Mouse (Mus musculus): Measurements from ENCODE around the gene Isl2. TPM values are rescaled to one million over a fixed set of nuclear protein-coding genes. Genes with fewer than 3 reads are reported as not detected.
A peak's percentile ranks its signal among the peaks of the same experiment; 100 is the strongest.

Isl2 gene
- polyA plus RNA-seq, 1 experiment from 2014 or later: 2.1 TPM

DNA sequence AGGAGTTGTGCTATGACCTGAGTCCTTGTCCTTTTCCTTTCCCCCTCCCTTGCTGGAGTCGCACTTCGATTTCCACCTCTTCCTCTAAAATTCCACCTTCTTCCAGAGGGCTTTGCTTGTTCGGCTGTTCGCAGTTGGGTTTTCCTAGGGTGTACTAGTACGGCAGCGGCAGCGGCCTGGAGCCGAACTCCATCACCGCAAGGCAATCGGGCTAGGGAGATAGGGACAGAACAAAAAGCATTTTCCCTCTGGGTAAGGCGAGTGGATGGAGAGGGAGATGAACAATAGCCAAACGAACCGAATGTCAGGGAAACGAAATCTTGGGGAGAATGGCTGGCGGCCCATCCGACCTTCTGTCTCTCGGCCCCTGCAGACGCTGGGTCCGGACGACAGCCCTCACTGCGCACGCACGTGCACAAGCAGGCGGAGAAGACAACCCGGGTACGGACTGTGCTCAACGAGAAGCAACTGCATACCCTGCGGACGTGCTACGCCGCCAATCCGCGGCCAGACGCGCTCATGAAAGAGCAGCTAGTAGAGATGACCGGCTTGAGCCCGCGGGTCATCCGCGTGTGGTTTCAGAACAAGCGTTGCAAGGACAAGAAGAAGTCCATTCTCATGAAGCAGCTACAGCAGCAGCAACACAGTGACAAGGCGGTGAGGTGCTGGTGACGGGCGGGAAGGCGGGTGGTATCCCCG, 5.4 kb downstream of the Isl2 start:
- H3K36me3 ChIP-seq (ENCODE audit: control insufficient read depth, insufficient read depth, low read length): no peaks in the 10 kb centered on the region
- whole genome bisulfite sequencing (ENCODE audit: insufficient replicate concordance): under 1% methylated on average over 46 of the region's 46 CpGs
- peak overlapping the region; percentile 40 for H3K4me3 ChIP-seq (ENCODE audit: low read depth, low read length)
- H3K9ac ChIP-seq (ENCODE audit: low read depth, low read length): 0 out of 2 replicates have a peak overlapping the region, but pooled peaks have one; percentile 43
- ATAC-seq (replicated peaks; ENCODE audit: insufficient number of reproducible peaks, low FRiP score, low TSS enrichment): no peak
- peak overlapping the region; percentile 59 for H3K4me2 ChIP-seq
- H3K27me3 ChIP-seq (ENCODE audit: control insufficient read depth, insufficient read depth, low read length): peaks cover 90% of the 10 kb centered on the region
- H3K4me1 ChIP-seq (ENCODE audit: control insufficient read depth, insufficient read depth, low read length): peaks cover 29% of the 10 kb centered on the region
- no peaks in the 10 kb centered on the region for H3K9me3 ChIP-seq (replicated peaks; ENCODE audit: control insufficient read depth, low read length)
- no peak overlapping the region for H3K27ac ChIP-seq (ENCODE audit: low read depth, low read length)

DNA sequence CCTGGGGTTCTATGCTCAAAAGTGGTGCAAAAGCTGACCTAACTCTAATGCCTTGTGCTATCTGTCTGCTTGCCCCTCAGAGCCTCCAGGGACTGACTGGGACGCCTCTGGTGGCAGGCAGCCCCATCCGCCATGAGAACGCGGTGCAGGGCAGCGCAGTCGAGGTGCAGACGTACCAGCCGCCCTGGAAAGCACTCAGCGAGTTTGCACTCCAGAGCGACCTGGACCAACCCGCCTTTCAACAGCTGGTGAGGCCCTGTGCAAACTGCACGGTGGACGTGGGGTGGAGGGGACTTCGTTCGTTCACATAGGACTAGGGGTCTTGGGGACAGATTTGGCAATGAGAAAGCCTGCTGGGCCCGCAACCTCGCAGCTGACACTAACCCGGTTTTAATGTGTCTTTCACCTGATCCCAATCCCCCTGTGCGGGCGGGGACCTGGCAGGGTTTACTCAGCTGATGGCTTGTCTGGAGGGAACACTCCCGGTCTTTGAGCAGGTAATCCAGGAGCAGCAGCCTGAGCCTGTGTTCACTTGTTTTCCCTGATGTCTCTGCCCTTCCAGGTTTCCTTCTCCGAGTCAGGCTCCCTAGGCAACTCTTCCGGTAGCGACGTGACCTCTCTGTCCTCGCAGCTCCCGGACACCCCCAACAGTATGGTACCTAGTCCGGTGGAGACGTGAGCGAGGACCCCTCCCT, 6.5 kb downstream of the Isl2 start:
- Histone ChIP-seq H3K9me3 (replicated peaks; ENCODE audit: control insufficient read depth, low read length) (no peaks in the 10 kb centered on the region), H3K36me3 (ENCODE audit: control insufficient read depth, insufficient read depth, low read length) (no peaks in the 10 kb centered on the region), H3K4me2 (peak overlapping the region; percentile 59), H3K27ac (ENCODE audit: low read depth, low read length) (no peak overlapping the region), H3K27me3 (ENCODE audit: control insufficient read depth, insufficient read depth, low read length) (peaks cover 90% of the 10 kb centered on the region), H3K4me1 (ENCODE audit: control insufficient read depth, insufficient read depth, low read length) (peaks cover 28% of the 10 kb centered on the region), H3K9ac (ENCODE audit: low read depth, low read length) (no peak overlapping the region), H3K4me3 (ENCODE audit: low read depth, low read length) (peak overlapping the region; percentile 40)
- ATAC-seq (replicated peaks; ENCODE audit: insufficient number of reproducible peaks, low FRiP score, low TSS enrichment): no peak
- WGBS (ENCODE audit: insufficient replicate concordance): 2% methylated on average over 30 of the region's 30 CpGs

DNA sequence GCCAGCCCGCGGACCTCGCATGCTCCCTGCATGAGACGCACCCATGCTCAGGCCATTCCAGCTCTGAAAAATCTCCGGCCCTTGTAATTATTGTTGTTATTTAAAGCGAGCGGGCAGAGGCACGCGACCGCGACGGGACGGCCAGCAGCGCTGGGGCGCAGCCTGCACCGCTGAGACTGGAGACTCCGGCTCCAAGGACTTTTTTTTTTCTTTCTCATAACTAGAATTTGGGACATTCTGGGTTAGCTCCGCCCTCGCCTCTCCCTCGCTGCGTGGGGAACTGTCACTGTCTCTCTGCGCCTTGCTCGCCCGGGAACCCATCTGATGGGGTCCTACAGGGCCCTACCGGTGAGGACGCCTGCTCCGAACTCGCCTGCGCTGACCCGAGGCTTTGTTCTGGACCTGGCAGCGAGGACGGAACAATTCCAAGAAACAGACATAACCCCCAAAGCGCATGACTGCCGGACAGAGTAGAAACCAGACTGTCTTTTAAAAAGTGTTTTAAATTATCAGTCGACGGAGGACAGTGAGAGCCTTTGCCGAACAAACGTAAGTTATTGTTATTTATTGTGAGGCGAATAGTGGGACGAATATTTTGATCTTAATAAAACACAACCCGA, 7.2 kb downstream of the Isl2 start:
- Histone ChIP-seq H3K27me3 (ENCODE audit: control insufficient read depth, insufficient read depth, low read length) (peaks cover 86% of the 10 kb centered on the region), H3K4me2 (peak overlapping the region; percentile 59), H3K9ac (ENCODE audit: low read depth, low read length) (no peak overlapping the region), H3K27ac (ENCODE audit: low read depth, low read length) (no peak overlapping the region), H3K36me3 (ENCODE audit: control insufficient read depth, insufficient read depth, low read length) (no peaks in the 10 kb centered on the region), H3K9me3 (replicated peaks; ENCODE audit: control insufficient read depth, low read length) (no peaks in the 10 kb centered on the region), H3K4me1 (ENCODE audit: control insufficient read depth, insufficient read depth, low read length) (peaks cover 28% of the 10 kb centered on the region), H3K4me3 (ENCODE audit: low read depth, low read length) (peak overlapping the region; percentile 40)
- no peak for ATAC-seq (replicated peaks; ENCODE audit: insufficient number of reproducible peaks, low FRiP score, low TSS enrichment)
- 7% methylated on average over 41 of the region's 41 CpGs for WGBS (ENCODE audit: insufficient replicate concordance)

DNA sequence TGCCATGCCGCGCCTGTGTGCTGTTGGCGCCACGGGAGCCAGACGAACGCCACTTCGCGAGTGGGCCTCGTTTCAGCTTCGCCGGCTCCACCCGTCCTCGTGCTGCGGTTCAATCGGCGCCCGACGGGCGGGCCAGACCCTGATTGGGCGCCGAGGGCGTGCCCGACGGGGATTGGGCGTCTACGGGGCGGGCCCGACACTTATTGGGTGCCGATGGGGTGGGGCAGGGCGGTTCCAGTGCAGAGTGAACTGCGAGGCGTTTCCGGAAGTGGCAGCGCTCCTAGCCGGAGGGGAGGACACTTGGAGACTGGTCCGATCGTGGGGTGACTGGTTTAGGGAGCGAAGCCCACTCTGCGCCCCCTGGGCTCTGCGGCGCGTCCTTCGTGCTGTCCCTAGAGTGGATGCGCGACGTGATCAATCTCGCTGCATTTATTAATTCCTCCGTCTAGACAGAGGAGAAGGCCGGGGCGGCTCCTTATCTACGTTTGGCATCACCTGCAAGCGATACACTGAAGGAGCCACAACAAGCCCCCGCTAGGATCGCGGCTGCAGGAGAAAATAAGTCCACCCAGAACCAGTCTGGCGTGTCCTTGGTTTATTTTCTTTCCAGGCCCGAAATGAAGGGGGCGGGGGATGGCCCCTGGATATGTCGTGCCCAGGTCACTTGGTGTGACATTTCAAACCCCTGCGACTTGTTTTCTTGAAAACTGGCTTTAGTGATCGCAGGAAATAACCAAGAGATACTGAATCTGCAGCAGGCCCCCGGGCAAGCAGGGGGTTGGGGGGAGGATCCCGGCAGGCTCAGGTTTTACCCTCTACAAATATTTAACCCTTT, 7.9 kb downstream of the Isl2 start:
- Histone ChIP-seq H3K4me2 (peak overlapping the region; percentile 57), H3K4me1 (ENCODE audit: control insufficient read depth, insufficient read depth, low read length) (peaks cover 28% of the 10 kb centered on the region), H3K9ac (ENCODE audit: low read depth, low read length) (no peak overlapping the region), H3K36me3 (ENCODE audit: control insufficient read depth, insufficient read depth, low read length) (no peaks in the 10 kb centered on the region), H3K4me3 (ENCODE audit: low read depth, low read length) (peak overlapping the region; percentile 40), H3K27ac (ENCODE audit: low read depth, low read length) (no peak overlapping the region), H3K9me3 (replicated peaks; ENCODE audit: control insufficient read depth, low read length) (no peaks in the 10 kb centered on the region), H3K27me3 (ENCODE audit: control insufficient read depth, insufficient read depth, low read length) (peaks cover 81% of the 10 kb centered on the region)
- 2% methylated on average over 63 of the region's 63 CpGs for WGBS (ENCODE audit: insufficient replicate concordance)
- peak; percentile 19; the same call in 1 of the 2 replicates for ATAC-seq (replicated peaks; ENCODE audit: insufficient number of reproducible peaks, low FRiP score, low TSS enrichment)

DNA sequence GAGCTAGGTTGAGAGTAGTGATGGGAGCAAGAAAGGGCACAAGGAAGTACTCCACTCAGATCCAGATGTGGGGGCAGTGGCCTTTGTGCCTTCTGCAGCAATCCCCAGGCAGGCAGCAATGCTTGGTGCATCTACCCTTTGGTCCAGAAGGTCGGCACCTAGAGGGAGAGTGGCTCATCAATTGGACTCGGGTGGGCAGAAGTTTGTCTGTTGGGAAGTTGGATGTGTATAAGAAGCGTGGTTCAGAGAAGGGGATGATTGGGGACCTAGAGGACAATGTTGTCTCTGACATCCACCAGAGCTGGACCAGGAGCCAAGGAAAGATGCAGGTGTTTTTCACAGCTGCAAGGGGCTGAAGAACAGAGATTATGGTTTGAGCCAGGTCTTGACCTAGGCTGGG, 10.4 kb downstream of the Isl2 start:
- Histone ChIP-seq H3K4me2 (peak overlapping the region; percentile 54; the same call in 1 of the 2 replicates), H3K36me3 (ENCODE audit: control insufficient read depth, insufficient read depth, low read length) (no peaks in the 10 kb centered on the region), H3K9ac (ENCODE audit: low read depth, low read length) (no peak overlapping the region), H3K4me3 (ENCODE audit: low read depth, low read length) (no peak overlapping the region), H3K27ac (ENCODE audit: low read depth, low read length) (no peak overlapping the region), H3K27me3 (ENCODE audit: control insufficient read depth, insufficient read depth, low read length) (peaks cover 57% of the 10 kb centered on the region), H3K9me3 (replicated peaks; ENCODE audit: control insufficient read depth, low read length) (no peaks in the 10 kb centered on the region), H3K4me1 (ENCODE audit: control insufficient read depth, insufficient read depth, low read length) (peaks cover 19% of the 10 kb centered on the region)
- no peak for ATAC-seq (replicated peaks; ENCODE audit: insufficient number of reproducible peaks, low FRiP score, low TSS enrichment)
- WGBS (ENCODE audit: insufficient replicate concordance): 13% methylated on average over 3 of the region's 3 CpGs

DNA sequence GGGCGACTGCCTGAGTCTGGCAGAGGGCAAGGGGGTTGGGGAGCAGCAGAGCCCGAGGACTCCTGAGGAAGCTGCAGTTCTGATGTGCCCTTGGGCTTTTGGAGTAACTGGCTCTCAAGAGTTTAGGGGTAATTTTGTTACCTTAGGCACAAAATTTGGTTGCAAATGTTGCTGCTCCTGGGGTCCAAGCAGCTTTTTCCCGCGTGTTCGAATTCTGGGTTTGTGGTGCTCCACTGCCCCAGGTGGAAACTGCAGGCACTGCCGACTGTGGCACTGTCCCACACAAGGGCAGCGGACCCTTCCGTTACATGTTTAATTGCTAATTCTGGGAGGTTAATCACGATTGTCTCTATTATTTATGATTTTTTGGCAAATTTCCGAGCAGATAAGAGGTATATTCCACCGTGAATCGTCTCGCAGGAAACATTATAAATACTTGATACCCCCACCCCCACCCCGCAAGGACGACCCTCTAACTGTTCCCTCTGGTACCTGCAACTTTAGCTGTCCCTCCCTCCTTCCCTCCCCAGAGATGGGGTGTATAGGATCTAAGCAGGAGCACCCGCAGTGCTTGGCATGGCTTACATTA, 10.9 kb downstream of the Isl2 start:
- Histone ChIP-seq H3K9me3 (replicated peaks; ENCODE audit: control insufficient read depth, low read length) (no peaks in the 10 kb centered on the region), H3K4me3 (ENCODE audit: low read depth, low read length) (peak overlapping the region; percentile 21), H3K27me3 (ENCODE audit: control insufficient read depth, insufficient read depth, low read length) (peaks cover 52% of the 10 kb centered on the region), H3K9ac (ENCODE audit: low read depth, low read length) (no peak overlapping the region), H3K4me2 (peak overlapping the region; percentile 54), H3K4me1 (ENCODE audit: control insufficient read depth, insufficient read depth, low read length) (peaks cover 14% of the 10 kb centered on the region), H3K36me3 (ENCODE audit: control insufficient read depth, insufficient read depth, low read length) (no peaks in the 10 kb centered on the region), H3K27ac (ENCODE audit: low read depth, low read length) (no peak overlapping the region)
- WGBS (ENCODE audit: insufficient replicate concordance): 8% methylated on average over 16 of the region's 16 CpGs
- no peak for ATAC-seq (replicated peaks; ENCODE audit: insufficient number of reproducible peaks, low FRiP score, low TSS enrichment)

DNA sequence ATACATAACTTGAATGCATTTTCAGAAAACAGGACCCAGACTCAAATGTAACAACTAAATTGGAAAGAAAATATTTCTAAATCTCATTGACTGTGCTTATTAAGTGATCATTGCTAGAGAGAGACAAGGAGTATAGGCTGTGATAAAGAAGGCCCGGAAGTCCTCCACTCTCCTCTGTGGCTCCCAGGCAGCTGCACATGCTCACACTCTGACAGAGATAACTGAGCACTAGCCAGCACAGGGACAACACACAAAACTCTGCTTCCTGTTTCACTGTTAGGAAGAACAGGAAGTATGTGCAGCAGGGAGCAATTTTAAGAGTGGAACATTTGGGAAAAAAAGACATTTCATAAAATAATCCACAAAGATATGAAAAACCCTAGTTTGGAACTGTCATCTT, 16.5 kb downstream of the Isl2 start:
- no peak overlapping the region for H3K9ac ChIP-seq (ENCODE audit: low read depth, low read length)
- peaks cover 3% of the 10 kb centered on the region; the same call in 1 of the 2 replicates for H3K4me1 ChIP-seq (ENCODE audit: control insufficient read depth, insufficient read depth, low read length)
- no peak overlapping the region for H3K27ac ChIP-seq (ENCODE audit: low read depth, low read length)
- H3K4me3 ChIP-seq (ENCODE audit: low read depth, low read length): no peak overlapping the region
- ATAC-seq (replicated peaks; ENCODE audit: insufficient number of reproducible peaks, low FRiP score, low TSS enrichment): no peak
- no peak overlapping the region for H3K4me2 ChIP-seq
- 8% methylated on average over 1 of the region's 1 CpGs for WGBS (ENCODE audit: insufficient replicate concordance)
- no peaks in the 10 kb centered on the region for H3K9me3 ChIP-seq (replicated peaks; ENCODE audit: control insufficient read depth, low read length)
- H3K36me3 ChIP-seq (ENCODE audit: control insufficient read depth, insufficient read depth, low read length): no peaks in the 10 kb centered on the region
- no peaks in the 10 kb centered on the region; the same call in 1 of the 2 replicates for H3K27me3 ChIP-seq (ENCODE audit: control insufficient read depth, insufficient read depth, low read length)

DNA sequence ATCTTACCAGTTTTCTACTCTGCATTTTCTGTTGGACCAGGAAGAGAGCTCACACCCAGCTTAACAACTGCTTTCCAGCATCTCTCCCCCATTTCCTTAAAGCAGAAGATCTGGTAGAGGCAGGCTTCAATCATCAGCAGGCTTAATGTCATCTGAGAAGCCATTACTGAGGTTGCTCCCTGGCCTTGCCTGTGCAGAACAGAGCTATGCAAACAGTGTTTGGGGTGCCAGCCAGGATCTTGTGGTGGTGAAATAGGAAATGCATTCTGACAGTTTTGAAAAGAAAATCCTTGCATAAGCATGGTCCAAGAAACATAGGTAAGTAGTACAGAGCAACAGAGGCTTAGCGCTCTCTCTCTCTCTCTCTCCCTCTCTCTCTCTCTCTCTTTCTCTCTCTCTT, 22.5 kb downstream of the Isl2 start:
- no peak for ATAC-seq (replicated peaks; ENCODE audit: insufficient number of reproducible peaks, low FRiP score, low TSS enrichment)
- Histone ChIP-seq H3K9me3 (replicated peaks; ENCODE audit: control insufficient read depth, low read length) (no peaks in the 10 kb centered on the region), H3K27ac (ENCODE audit: low read depth, low read length) (no peak overlapping the region), H3K27me3 (ENCODE audit: control insufficient read depth, insufficient read depth, low read length) (no peaks in the 10 kb centered on the region), H3K36me3 (ENCODE audit: control insufficient read depth, insufficient read depth, low read length) (no peaks in the 10 kb centered on the region), H3K9ac (ENCODE audit: low read depth, low read length) (no peak overlapping the region), H3K4me2 (no peak overlapping the region), H3K4me1 (ENCODE audit: control insufficient read depth, insufficient read depth, low read length) (no peaks in the 10 kb centered on the region), H3K4me3 (ENCODE audit: low read depth, low read length) (no peak overlapping the region)
- 89% methylated on average over 1 of the region's 1 CpGs for WGBS (ENCODE audit: insufficient replicate concordance)
